32 mouse cellular contexts compared by ENCODE assay signal in the genomic region with DNA sequence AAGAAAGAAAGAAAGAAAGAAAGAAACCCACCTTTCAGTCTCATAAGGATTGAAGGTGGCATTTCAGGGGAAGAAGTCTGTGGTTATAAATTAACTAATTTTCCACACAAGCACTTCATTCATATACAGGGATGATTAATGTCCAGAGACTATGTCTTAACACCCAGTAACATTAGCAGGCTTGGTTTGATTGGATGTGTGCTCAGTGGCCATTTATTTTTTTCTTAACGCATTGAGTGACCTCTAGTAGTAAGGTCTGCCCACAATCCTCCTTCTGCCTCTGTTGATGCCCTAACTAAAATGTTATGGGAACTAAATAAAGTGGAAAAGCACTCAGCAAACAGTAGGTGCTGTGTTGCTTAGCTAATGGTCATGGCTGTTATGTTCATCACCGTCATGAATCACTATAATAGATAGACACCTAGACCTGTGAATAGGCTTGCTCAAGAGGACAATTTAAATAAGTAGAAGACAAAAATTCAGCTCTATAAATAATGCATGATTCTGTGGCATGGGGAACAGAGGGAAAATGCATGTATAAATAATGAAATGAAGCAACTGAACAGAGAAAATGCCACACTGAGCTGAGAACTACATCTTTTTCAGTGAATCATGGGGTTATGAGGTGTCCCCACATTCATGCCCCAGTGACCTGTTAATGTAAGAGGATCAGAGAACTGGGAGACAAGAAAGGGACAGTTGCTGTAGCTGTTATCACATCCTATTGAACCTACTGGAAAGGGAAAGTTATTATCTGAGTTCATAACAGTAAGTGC.
DNase-seq lines count a peak whose midpoint lies in the region; ATAC-seq lines count a peak whose summit lies in the region.
"Had no signal": no experiment of that assay in that cellular context is flagged by ENCODE, and none has a peak within 500 bp of the region (broad histone marks: within the 10 kb centered on the region; RNA-seq: fewer than 3 reads in every experiment).

No protein-coding gene starts in this region.

- H3K27ac ChIP-seq in neural tube, embryonic 11.5 days (ENCODE audit: low read depth, low read length): no peak overlapping the region
- no peak overlapping the region for H3K27ac ChIP-seq in neural tube, embryonic 15.5 days (replicated peaks)
- no peak overlapping the region for H3K27ac ChIP-seq in midbrain, embryonic 15.5 days
- H3K27ac ChIP-seq: embryonic facial prominence, embryonic 13.5 days; heart, embryonic 13.5 days; kidney, postnatal 0 days; liver, embryonic 12.5 days had no signal

- no peak overlapping the region for H3K9ac ChIP-seq in neural tube, embryonic 11.5 days (ENCODE audit: low read length)
- H3K9ac ChIP-seq in neural tube, embryonic 15.5 days (replicated peaks): no peak overlapping the region
- no peak overlapping the region for H3K9ac ChIP-seq in midbrain, embryonic 15.5 days
- H3K9ac ChIP-seq: embryonic facial prominence, embryonic 13.5 days; heart, embryonic 13.5 days; liver, embryonic 12.5 days; liver, postnatal 0 days had no signal

- peak; percentile 79 for ATAC-seq in neural tube, embryonic 11.5 days (ENCODE audit: insufficient read depth, low FRiP score, low TSS enrichment)
- ATAC-seq in neural tube, embryonic 15.5 days (ENCODE audit: low FRiP score): no peak
- ATAC-seq in midbrain, embryonic 15.5 days (replicated peaks): peak; percentile 58; the same call in 1 of the 2 replicates
- ATAC-seq: intestine, embryonic 16.5 days; liver, embryonic 12.5 days; liver, postnatal 0 days had no signal

- H3K4me2 ChIP-seq in neural tube, embryonic 11.5 days (ENCODE audit: low read depth): no peak overlapping the region
- no peak overlapping the region for H3K4me2 ChIP-seq in neural tube, embryonic 15.5 days
- H3K4me2 ChIP-seq in midbrain, embryonic 15.5 days: no peak overlapping the region
- H3K4me2 ChIP-seq: embryonic facial prominence, embryonic 13.5 days; heart, embryonic 13.5 days; liver, embryonic 12.5 days had no signal

- WGBS in neural tube, embryonic 11.5 days: 41% methylated on average over 2 of the region's 2 CpGs
- 18% methylated on average over 2 of the region's 2 CpGs for WGBS in neural tube, embryonic 15.5 days
- 30% methylated on average over 2 of the region's 2 CpGs for WGBS in midbrain, embryonic 15.5 days

- no peaks in the 10 kb centered on the region for H3K9me3 ChIP-seq in neural tube, embryonic 11.5 days (ENCODE audit: control insufficient read depth, low read length)
- no peaks in the 10 kb centered on the region for H3K9me3 ChIP-seq in neural tube, embryonic 15.5 days (replicated peaks)
- H3K9me3 ChIP-seq in midbrain, embryonic 15.5 days: no peaks in the 10 kb centered on the region
- H3K9me3 ChIP-seq: embryonic facial prominence, embryonic 13.5 days; heart, embryonic 13.5 days; liver, embryonic 12.5 days; megakaryocyte, embryonic 14.5 days had no signal

- H3K4me1 ChIP-seq in neural tube, embryonic 11.5 days (ENCODE audit: control insufficient read depth, insufficient read depth, low read length): no peaks in the 10 kb centered on the region
- no peaks in the 10 kb centered on the region for H3K4me1 ChIP-seq in neural tube, embryonic 15.5 days
- no peaks in the 10 kb centered on the region for H3K4me1 ChIP-seq in midbrain, embryonic 15.5 days
- H3K4me1 ChIP-seq: embryonic facial prominence, embryonic 13.5 days; heart, embryonic 13.5 days; liver, embryonic 12.5 days; megakaryocyte, embryonic 14.5 days had no signal

- DNase-seq in embryo, embryonic 10.5 days (ENCODE audit: low spot score): peak; percentile 7
- no peak for DNase-seq in embryo, embryonic 9.5 days (ENCODE audit: extremely low spot score)
- peak; percentile 39 for DNase-seq in heart, adult 11 months
- DNase-seq in heart, adult 8-10 months (ENCODE audit: low spot score): no peak
- DNase-seq in neural tube, embryonic 11.5 days (ENCODE audit: low spot score): peak; percentile 12
- DNase-seq in gastrocnemius, postnatal 4 days (ENCODE audit: low spot score in 2 of 2): no peak
- DNase-seq: adrenal gland, adult 8-10 months; cerebellum, adult 11 months; cerebellum, adult 9-10 months; cerebellum, postnatal 36 days; embryo, embryonic 11 days; gastrocnemius, postnatal 10 days; heart, postnatal 10 days; kidney, adult 8-10 months; kidney, postnatal 4 days; layer of hippocampus, postnatal 36 days; left cerebral cortex, postnatal 4 days; liver, postnatal 0 days; lung, postnatal 4 days; retina, postnatal 1 day; right cerebral cortex, postnatal 14 days; thymus, adult 18-20 months; thymus, postnatal 25 days had no signal

- no peaks in the 10 kb centered on the region for H3K36me3 ChIP-seq in neural tube, embryonic 11.5 days (ENCODE audit: control insufficient read depth, insufficient read depth, low read length)
- H3K36me3 ChIP-seq in neural tube, embryonic 15.5 days: no peaks in the 10 kb centered on the region
- no peaks in the 10 kb centered on the region for H3K36me3 ChIP-seq in midbrain, embryonic 15.5 days (replicated peaks)
- H3K36me3 ChIP-seq: embryonic facial prominence, embryonic 13.5 days; heart, embryonic 13.5 days; liver, embryonic 12.5 days had no signal

- no peaks in the 10 kb centered on the region for H3K27me3 ChIP-seq in neural tube, embryonic 11.5 days (ENCODE audit: control insufficient read depth, insufficient read depth, low read length)
- no peaks in the 10 kb centered on the region for H3K27me3 ChIP-seq in neural tube, embryonic 15.5 days (replicated peaks)
- H3K27me3 ChIP-seq in midbrain, embryonic 15.5 days (replicated peaks): no peaks in the 10 kb centered on the region
- H3K27me3 ChIP-seq: CH12.LX; embryonic facial prominence, embryonic 13.5 days; heart, embryonic 13.5 days; liver, embryonic 12.5 days; megakaryocyte, embryonic 14.5 days had no signal

- H3K4me3 ChIP-seq in neural tube, embryonic 11.5 days (ENCODE audit: low read depth, low read length): no peak overlapping the region
- no peak overlapping the region for H3K4me3 ChIP-seq in neural tube, embryonic 15.5 days (replicated peaks)
- no peak overlapping the region for H3K4me3 ChIP-seq in midbrain, embryonic 15.5 days
- H3K4me3 ChIP-seq: embryonic facial prominence, embryonic 13.5 days; heart, embryonic 13.5 days; liver, embryonic 12.5 days; megakaryocyte, embryonic 14.5 days had no signal

Comparison
In these comparisons a context has a peak if more than half of its experiments do, and no peak if none do; other contexts are left out.
1. DNase-seq: peak in embryo, embryonic 10.5 days (single experiment), heart, adult 11 months (single experiment) and neural tube, embryonic 11.5 days (single experiment); none in embryo, embryonic 9.5 days (single experiment), heart, adult 8-10 months (single experiment) and gastrocnemius, postnatal 4 days (0 of 2).